Mouse (Mus musculus) heart, embryonic 16.5 days (tissue): ENCODE measurements around the gene Il1r1. TPM values are rescaled to one million over a fixed set of nuclear protein-coding genes. Genes with fewer than 3 reads are reported as not detected.

ENCODE experiments used
- ATAC-seq: fragments of 200-750 bp; cut with Nextera tagmentation; replicated peaks from 2 replicates; pipeline ENCODE4 v1.8.0; 2017; ENCODE audit warnings: moderate number of reproducible peaks; ENCODE audit not compliant: insufficient read depth, low FRiP score; ENCODE audit errors: extremely low read depth
- H3K27ac ChIP-seq: fragments of 300-500 bp; sonication (generic); 2 replicates; pipeline ENCODE4 v1.5.1; 2014; ENCODE audit warnings: mild to moderate bottlenecking, low read length, control low read depth, moderate library complexity
- H3K27me3 ChIP-seq: fragments of 300-500 bp; sonication (generic); 2 replicates; pipeline ENCODE4 v1.6.1; 2014; ENCODE audit warnings: low read length, mixed read lengths; ENCODE audit not compliant: control insufficient read depth, insufficient read depth
- H3K36me3 ChIP-seq: fragments of 300-500 bp; sonication (generic); 2 replicates; pipeline ENCODE4 v1.6.1; 2014; ENCODE audit not compliant: control insufficient read depth, insufficient read depth
- H3K4me1 ChIP-seq: fragments of 300-500 bp; sonication (generic); 2 replicates; pipeline ENCODE4 v1.6.1; 2014; ENCODE audit warnings: low read length, mixed read lengths; ENCODE audit not compliant: control insufficient read depth, insufficient read depth
- H3K4me2 ChIP-seq: fragments of 300-500 bp; sonication (generic); 2 replicates; pipeline ENCODE4 v1.6.1; 2014; ENCODE audit warnings: low read depth, mild to moderate bottlenecking, control low read depth, low read length
- H3K4me3 ChIP-seq: fragments of 300-500 bp; sonication (generic); 2 replicates; pipeline ENCODE4 v1.5.1; 2014; ENCODE audit warnings: mild to moderate bottlenecking, control low read depth, low read length
- H3K9ac ChIP-seq: fragments of 300-500 bp; sonication (generic); 2 replicates; pipeline ENCODE4 v1.6.1; 2014; ENCODE audit warnings: low read length, control low read depth
- H3K9me3 ChIP-seq: fragments of 300-500 bp; sonication (generic); replicated peaks from 2 replicates; pipeline ENCODE4 v1.6.1; 2016; ENCODE audit warnings: low read length; ENCODE audit not compliant: control insufficient read depth
- WGBS: fragments of 180-500 bp; shearing (Covaris S2); extraction: QIAGEN DNeasy Blood & Tissue Kit; methylation state at CpG from one replicate; pipeline ENCODE4 v1.1.7; 2014; 5-methylcytosine and 5-hydroxymethylcytosine counted together
- polyA plus RNA-seq: library from polyadenylated mRNA; unstranded; fragments of >200 nt; fragmentation: Nextera tagmentation; extraction: Ambion mirVana; gene quantifications from 2 replicates; pipeline ENCODE4 v1.2.1, GENCODE M21; 2015

The Il1r1 gene
- polyA plus RNA-seq, 1 experiment from 2014 or later: 8.1 TPM

GRCm38 (mm10) chr1:40223591-40223990 lies 1.3 kb upstream of the Il1r1 start:
- no peak overlapping the region for H3K4me2 ChIP-seq
- no peaks in the 10 kb centered on the region for H3K36me3 ChIP-seq
- ATAC-seq: no peak
- no peaks in the 10 kb centered on the region for H3K27me3 ChIP-seq
- no peak overlapping the region for H3K4me3 ChIP-seq
- no peaks in the 10 kb centered on the region for H3K9me3 ChIP-seq
- no peak overlapping the region for H3K27ac ChIP-seq
- H3K9ac ChIP-seq: no peak overlapping the region
- 89% methylated on average over 2 of the region's 2 CpGs for WGBS
- H3K4me1 ChIP-seq: peaks cover 22% of the 10 kb centered on the region

- no peak overlapping the region; the same call in 1 of the 2 replicates for H3K9ac ChIP-seq
- no peak for ATAC-seq
- H3K9me3 ChIP-seq: no peaks in the 10 kb centered on the region
- H3K4me1 ChIP-seq: peaks cover 22% of the 10 kb centered on the region
- no peaks in the 10 kb centered on the region for H3K27me3 ChIP-seq
- H3K4me2 ChIP-seq: peak overlapping the region; percentile 60
- WGBS: 57% methylated on average over 2 of the region's 2 CpGs
- H3K36me3 ChIP-seq: no peaks in the 10 kb centered on the region
- H3K4me3 ChIP-seq: peak overlapping the region; percentile 44
- H3K27ac ChIP-seq: peak overlapping the region; percentile 82; the same call in 1 of the 2 replicates
These were observed 700 bp downstream of the Il1r1 start for GRCm38 (mm10) chr1:40225580-40225979.

GRCm38 (mm10) chr1:40229033-40229432 lies 4.2 kb downstream of the Il1r1 start:
- Histone ChIP-seq H3K9ac (no peak overlapping the region), H3K9me3 (no peaks in the 10 kb centered on the region), H3K36me3 (no peaks in the 10 kb centered on the region), H3K27me3 (no peaks in the 10 kb centered on the region), H3K4me3 (no peak overlapping the region), H3K4me2 (no peak overlapping the region), H3K4me1 (peaks cover 22% of the 10 kb centered on the region), H3K27ac (no peak overlapping the region)
- 83% methylated on average over 3 of the region's 3 CpGs for WGBS
- ATAC-seq: no peak

GRCm38 (mm10) chr1:40229771-40230280 lies 4.9 kb downstream of the Il1r1 start:
- H3K4me2 ChIP-seq: no peak overlapping the region
- H3K4me1 ChIP-seq: peaks cover 16% of the 10 kb centered on the region
- no peak overlapping the region for H3K4me3 ChIP-seq
- H3K27ac ChIP-seq: no peak overlapping the region
- no peaks in the 10 kb centered on the region for H3K9me3 ChIP-seq
- ATAC-seq: no peak
- 85% methylated on average over 3 of the region's 3 CpGs for WGBS
- H3K27me3 ChIP-seq: no peaks in the 10 kb centered on the region
- no peaks in the 10 kb centered on the region for H3K36me3 ChIP-seq
- H3K9ac ChIP-seq: no peak overlapping the region

GRCm38 (mm10) chr1:40230336-40230735 lies 5.5 kb downstream of the Il1r1 start:
- WGBS: 61% methylated on average over 7 of the region's 7 CpGs
- no peak for ATAC-seq
- Histone ChIP-seq H3K4me3 (no peak overlapping the region), H3K4me2 (no peak overlapping the region), H3K4me1 (peaks cover 11% of the 10 kb centered on the region), H3K9ac (no peak overlapping the region), H3K36me3 (no peaks in the 10 kb centered on the region), H3K27ac (no peak overlapping the region), H3K9me3 (no peaks in the 10 kb centered on the region), H3K27me3 (no peaks in the 10 kb centered on the region)

- H3K9me3 ChIP-seq: no peaks in the 10 kb centered on the region
- H3K27me3 ChIP-seq: no peaks in the 10 kb centered on the region
- no peaks in the 10 kb centered on the region for H3K36me3 ChIP-seq
- H3K9ac ChIP-seq: no peak overlapping the region
- ATAC-seq: no peak
- no peak overlapping the region for H3K4me3 ChIP-seq
- H3K4me2 ChIP-seq: no peak overlapping the region
- no peak overlapping the region for H3K27ac ChIP-seq
- H3K4me1 ChIP-seq: peaks cover 11% of the 10 kb centered on the region
- 83% methylated on average over 3 of the region's 3 CpGs for WGBS
These were observed 6.2 kb downstream of the Il1r1 start for GRCm38 (mm10) chr1:40231116-40231515.

- WGBS: 33% methylated on average over 7 of the region's 7 CpGs
- Histone ChIP-seq H3K27ac (peak overlapping the region; percentile 72), H3K4me2 (no peak overlapping the region), H3K9me3 (no peaks in the 10 kb centered on the region), H3K4me1 (peaks cover 16% of the 10 kb centered on the region), H3K9ac (no peak overlapping the region), H3K4me3 (no peak overlapping the region), H3K27me3 (no peaks in the 10 kb centered on the region), H3K36me3 (no peaks in the 10 kb centered on the region)
- peak; percentile 78 for ATAC-seq
These were observed 8.3 kb downstream of the Il1r1 start for GRCm38 (mm10) chr1:40233217-40233616.

- ATAC-seq: no peak
- Histone ChIP-seq H3K9me3 (no peaks in the 10 kb centered on the region), H3K4me3 (no peak overlapping the region), H3K27ac (peak overlapping the region; percentile 57), H3K4me2 (no peak overlapping the region), H3K9ac (no peak overlapping the region), H3K4me1 (peaks cover 16% of the 10 kb centered on the region), H3K27me3 (no peaks in the 10 kb centered on the region), H3K36me3 (no peaks in the 10 kb centered on the region)
- 67% methylated on average over 3 of the region's 3 CpGs for WGBS
These were observed 8.7 kb downstream of the Il1r1 start for GRCm38 (mm10) chr1:40233621-40234020.

- no peak overlapping the region for H3K27ac ChIP-seq
These were observed 10.8 kb downstream of the Il1r1 start for GRCm38 (mm10) chr1:40235597-40236249.

More at GRCm38 (mm10) chr1:40235597-40236249, 10.8 kb downstream of the Il1r1 start:
- 74% methylated on average over 5 of the region's 5 CpGs for WGBS
- no peak overlapping the region for H3K9ac ChIP-seq
- H3K27me3 ChIP-seq: no peaks in the 10 kb centered on the region
- H3K4me2 ChIP-seq: no peak overlapping the region
- no peak for ATAC-seq
- peaks cover 16% of the 10 kb centered on the region for H3K4me1 ChIP-seq
- H3K4me3 ChIP-seq: no peak overlapping the region
- H3K9me3 ChIP-seq: no peaks in the 10 kb centered on the region
- H3K36me3 ChIP-seq: no peaks in the 10 kb centered on the region
